Mouse (Mus musculus) embryonic fibroblast, embryonic 13.5 days (primary cell): Measurements from ENCODE around the gene Grk2. TPM values are rescaled to one million over a fixed set of nuclear protein-coding genes. Genes with fewer than 3 reads are reported as not detected.
"Not testable (repeated sequence)": the region's sequence is repeated elsewhere in the genome, so short reads cannot be mapped to it uniquely, and the experiment has no call there.

Source experiments
- H3K27ac ChIP-seq: 2 replicates; pipeline ENCODE4 v1.5.1; 2012; ENCODE audit warnings: low read length, control low read depth, inconsistent platforms; ENCODE audit not compliant: insufficient read depth
- H3K4me1 ChIP-seq: 2 replicates; pipeline ENCODE4 v1.6.1; 2011; ENCODE audit warnings: low read length; ENCODE audit not compliant: control insufficient read depth, insufficient read depth
- H3K4me3 ChIP-seq: 2 replicates; pipeline ENCODE4 v1.5.1; 2011; ENCODE audit warnings: mild to moderate bottlenecking, control low read depth, low read length; ENCODE audit not compliant: insufficient read depth
- CTCF ChIP-seq: IDR thresholded peaks from 2 replicates; pipeline ENCODE4 v1.5.1; 2011; ENCODE audit warnings: mild to moderate bottlenecking, control low read depth, low read length, moderate library complexity, borderline replicate concordance; ENCODE audit not compliant: insufficient read depth
- POLR2A ChIP-seq: IDR thresholded peaks from 2 replicates; pipeline ENCODE4 v1.6.1; 2011; ENCODE audit warnings: low read depth, mild to moderate bottlenecking, control low read depth, low read length, moderate library complexity
- polyA plus RNA-seq: library from polyadenylated mRNA; stranded (reverse); fragments of >200 nt; gene quantifications from 2 replicates; pipeline ENCODE4 v1.2.4, GENCODE M21; 2011; ENCODE audit warnings: low read depth; ENCODE audit not compliant: missing spikeins, insufficient read length

Gene Grk2
- polyA plus RNA-seq, 1 experiment: 41.6 TPM

DNA sequence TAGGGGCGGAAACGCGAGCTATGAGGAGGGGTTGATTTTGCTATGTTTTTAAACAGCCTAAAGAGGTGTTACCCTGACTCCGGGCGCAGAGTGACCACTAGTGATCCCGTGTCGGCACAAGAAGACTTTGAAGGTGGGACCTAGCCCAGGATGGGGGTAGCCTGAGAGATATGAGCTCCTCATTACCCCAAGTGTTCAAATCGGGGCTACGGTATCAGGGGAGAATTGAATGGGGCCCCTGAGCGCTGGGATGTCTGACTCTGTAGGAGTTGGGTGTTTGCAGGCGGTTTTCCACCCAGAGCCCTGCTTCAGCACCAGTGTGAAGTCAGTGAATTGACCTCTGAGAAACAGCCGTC lies 48.1 kb downstream of the Grk2 start:
- no peaks in the 10 kb centered on the region; the same call in 1 of the 2 replicates for H3K4me1 ChIP-seq
- H3K27ac ChIP-seq: no peak overlapping the region
- H3K4me3 ChIP-seq: peak overlapping the region; percentile 10; the same call in 1 of the 2 replicates
- no peak; the same call in 1 of the 2 replicates for TF ChIP-seq POLR2A
- TF ChIP-seq CTCF: no peak

DNA sequence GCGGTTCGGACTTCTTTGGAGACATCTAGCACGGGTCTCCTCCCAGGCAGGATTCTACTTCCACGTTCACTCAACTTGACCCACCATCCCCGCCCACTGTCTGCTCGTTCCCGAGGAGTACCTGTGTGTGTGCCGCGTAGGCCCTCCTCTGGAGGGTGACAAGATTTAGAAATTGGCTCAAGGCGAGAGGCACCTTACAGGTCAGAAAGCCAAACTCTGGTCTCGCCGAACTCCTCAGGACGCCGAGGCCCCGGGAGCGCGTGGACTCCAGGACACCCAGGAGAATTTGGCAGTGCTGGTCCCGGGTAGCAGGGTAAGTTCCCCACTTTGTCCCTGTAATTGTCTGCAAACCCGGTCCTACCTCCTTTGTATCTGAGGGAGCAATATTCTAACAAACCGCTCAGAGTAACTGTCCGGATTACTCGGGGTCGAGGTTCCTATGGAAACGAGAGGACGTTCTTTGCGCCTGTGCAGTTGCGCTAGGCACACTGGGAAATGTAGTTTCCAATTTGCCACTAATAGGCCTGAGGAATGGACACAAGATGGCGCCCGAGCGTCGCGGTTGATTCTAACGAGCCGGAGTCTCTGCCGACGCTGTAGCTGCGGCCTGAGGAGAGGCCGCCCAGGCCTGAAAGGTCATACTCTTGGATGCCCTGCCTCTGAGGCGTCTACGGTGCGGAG lies 48.7 kb downstream of the Grk2 start:
- TF ChIP-seq CTCF (peak; percentile 72), POLR2A (peak; percentile 67)
- H3K4me1 ChIP-seq: no peaks in the 10 kb centered on the region; the same call in 1 of the 2 replicates
- H3K27ac ChIP-seq: no peak overlapping the region
- H3K4me3 ChIP-seq: peak overlapping the region; percentile 70

DNA sequence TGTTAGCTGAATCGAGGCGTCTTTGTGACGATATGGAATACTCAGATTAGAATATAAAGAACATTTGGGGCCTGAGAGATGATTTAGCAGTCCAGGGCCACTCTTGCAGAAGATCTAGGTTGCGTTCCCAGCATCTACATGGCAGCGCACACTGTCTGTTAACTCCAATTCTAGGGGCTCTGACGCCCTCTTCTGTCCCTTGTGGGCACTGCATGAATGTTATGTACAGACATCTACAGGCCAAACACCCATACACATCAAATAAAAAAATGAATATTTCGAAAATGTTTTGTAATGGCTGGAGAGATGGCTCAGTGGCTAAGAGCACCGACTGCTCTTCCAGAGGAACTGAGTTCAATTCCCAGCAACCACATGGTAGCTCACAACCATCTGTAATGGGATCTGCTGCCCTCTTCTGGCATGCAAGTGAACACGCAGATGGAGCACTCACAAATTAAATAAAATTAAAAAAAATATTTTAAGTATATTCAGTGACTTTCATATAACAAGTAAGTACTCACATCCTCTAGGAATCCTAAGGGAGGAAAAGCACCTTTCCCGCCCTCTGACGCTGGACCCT lies 50.3 kb downstream of the Grk2 start:
- Histone ChIP-seq H3K4me1 (no peaks in the 10 kb centered on the region; the same call in 1 of the 2 replicates), H3K27ac (no peak overlapping the region), H3K4me3 (no peak overlapping the region)
- TF ChIP-seq CTCF: no peak
- no peak for TF ChIP-seq POLR2A

DNA sequence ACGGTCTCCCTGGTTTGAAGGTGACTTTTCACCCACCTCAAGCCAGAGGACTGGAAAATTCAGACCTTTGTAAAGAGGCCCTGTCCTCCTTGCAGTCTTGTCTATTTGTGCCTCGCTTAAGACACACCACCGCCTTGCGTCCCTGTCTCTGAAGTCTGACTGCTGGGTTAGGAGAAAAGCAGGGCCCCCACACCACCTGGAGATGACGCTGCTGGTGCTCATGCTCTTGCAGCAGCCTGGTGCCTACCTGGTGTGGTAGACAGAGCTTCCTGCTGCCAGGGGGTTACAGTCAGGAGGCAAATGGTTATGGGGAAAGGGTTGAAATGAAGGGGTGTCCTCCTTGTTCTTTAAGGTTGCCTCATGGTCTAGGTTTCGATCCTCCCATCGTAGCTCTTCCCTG lies 51.8 kb downstream of the Grk2 start:
- no peak overlapping the region for H3K27ac ChIP-seq
- no peak for TF ChIP-seq CTCF
- TF ChIP-seq POLR2A: no peak
- no peak overlapping the region for H3K4me3 ChIP-seq
- no peaks in the 10 kb centered on the region; the same call in 1 of the 2 replicates for H3K4me1 ChIP-seq

DNA sequence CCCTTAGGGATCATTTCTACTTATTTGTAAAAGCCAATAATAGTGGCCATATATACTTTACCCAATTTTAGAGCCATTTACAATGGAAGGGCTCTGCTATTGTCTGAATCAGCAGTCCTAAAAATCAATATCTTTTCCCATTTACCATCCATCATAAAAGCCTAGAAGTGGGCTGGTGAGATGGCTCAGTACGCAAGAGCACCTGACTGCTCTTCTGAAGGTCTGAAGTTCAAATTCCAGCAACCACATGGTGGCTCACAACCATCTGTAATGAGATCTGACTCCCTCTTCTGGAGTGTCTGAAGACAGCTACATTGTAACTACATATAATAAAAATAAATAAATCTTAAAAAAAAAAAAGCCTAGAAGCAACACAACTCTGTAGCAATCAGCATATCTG lies 57.3 kb downstream of the Grk2 start:
- H3K4me3 ChIP-seq, H3K27ac ChIP-seq, H3K4me1 ChIP-seq: not testable (repeated sequence)

DNA sequence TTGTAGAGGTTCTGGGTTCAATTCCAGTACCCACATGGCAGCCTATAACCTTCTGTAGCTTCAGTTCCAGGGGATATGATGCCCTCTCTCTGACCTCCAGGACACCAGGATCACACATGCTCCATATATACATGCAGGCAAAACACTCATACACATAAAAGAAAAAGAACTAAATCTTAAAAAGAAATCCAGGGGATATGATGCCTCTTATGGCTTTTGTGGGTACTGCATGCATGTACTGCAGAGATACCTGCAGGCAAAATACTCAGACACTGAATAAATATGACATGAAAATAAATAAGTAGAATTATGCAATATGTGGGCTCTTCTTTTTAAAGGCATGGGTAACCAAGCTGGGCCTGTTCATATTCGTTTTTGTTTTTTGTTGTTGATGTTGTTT lies 59.0 kb downstream of the Grk2 start:
- Histone ChIP-seq H3K27ac (no peak overlapping the region), H3K4me3 (no peak overlapping the region), H3K4me1 (peaks cover 2% of the 10 kb centered on the region; the same call in 1 of the 2 replicates)
- no peak for TF ChIP-seq POLR2A

DNA sequence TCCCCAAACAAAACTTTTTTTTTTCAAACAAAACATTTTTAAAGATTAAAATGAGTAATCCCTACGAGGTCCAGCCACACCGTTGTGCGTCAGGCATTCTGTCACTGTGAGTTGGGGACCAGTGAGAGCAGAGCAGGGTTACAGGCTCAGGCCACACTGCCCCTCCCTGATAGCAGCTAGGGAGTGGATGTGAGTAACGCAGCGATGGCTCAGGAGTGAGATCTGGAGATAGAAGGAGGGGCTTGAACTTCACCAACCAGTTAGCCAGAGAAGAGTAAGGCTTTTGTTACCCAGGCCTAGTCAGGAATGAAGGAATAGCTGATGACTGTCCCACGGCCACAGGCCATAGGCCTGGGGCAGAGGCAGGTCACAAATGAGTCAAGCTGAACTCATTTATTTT lies 61.2 kb downstream of the Grk2 start:
- no peak overlapping the region for H3K4me3 ChIP-seq
- H3K27ac ChIP-seq: no peak overlapping the region
- peaks cover 5% of the 10 kb centered on the region for H3K4me1 ChIP-seq
- no peak for TF ChIP-seq POLR2A
- TF ChIP-seq CTCF: no peak

DNA sequence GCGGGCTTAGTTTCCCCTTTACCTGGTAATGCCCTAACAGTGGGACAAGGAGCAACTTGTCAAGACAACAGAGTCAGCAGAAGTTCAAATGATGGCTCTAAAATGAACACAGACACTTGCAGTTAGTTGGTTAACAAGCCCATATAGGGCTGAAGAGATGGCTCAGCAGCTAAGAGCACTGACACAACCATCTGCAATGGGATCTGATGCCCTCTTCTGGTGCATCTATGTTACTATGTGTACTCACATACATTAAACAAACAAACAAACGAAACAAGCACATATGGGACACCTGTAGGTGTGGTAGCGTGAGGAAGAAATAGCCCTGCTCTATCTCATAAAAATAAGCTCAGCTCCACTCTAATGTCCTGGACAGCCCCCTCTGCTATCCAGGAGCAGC lies 63.6 kb downstream of the Grk2 start:
- no peak overlapping the region for H3K27ac ChIP-seq
- peaks cover 5% of the 10 kb centered on the region for H3K4me1 ChIP-seq
- no peak overlapping the region for H3K4me3 ChIP-seq
- TF ChIP-seq POLR2A (no peak), CTCF (no peak)

DNA sequence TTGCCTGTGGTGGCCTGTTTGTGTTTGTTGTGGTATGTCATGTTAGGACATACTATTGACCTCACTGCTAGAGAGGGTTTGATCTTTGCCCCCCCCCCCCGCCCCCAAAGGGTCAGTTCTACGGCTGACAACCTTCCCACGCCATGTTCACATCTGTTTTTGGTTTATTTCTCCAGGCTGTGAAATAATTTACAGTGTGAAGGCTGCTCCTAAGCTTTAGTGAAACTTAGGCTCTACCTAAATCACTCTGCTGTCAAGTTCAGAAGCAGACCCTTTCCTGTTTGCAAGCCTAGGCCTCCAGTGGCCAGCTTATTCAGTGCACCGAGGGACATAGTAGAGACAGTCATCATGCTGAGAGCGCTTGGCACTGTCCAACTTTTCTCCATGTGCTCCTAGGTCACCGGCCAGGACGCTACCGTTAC lies 65.8 kb downstream of the Grk2 start:
- TF ChIP-seq POLR2A (no peak), CTCF (no peak)
- Histone ChIP-seq H3K4me1 (peaks cover 3% of the 10 kb centered on the region; the same call in 1 of the 2 replicates), H3K27ac (no peak overlapping the region), H3K4me3 (no peak overlapping the region)

Other genes with a start within 250 kb of the Grk2 start
- not detected in 2 replicates for gene Gstp3, start 246.7 kb downstream of the Grk2 start, polyA plus RNA-seq
- not detected in 2 replicates for gene Cabp2, start 224.6 kb downstream of the Grk2 start, polyA plus RNA-seq
- gene Cdk2ap2, start 209.0 kb downstream of the Grk2 start, polyA plus RNA-seq: 25.1 and 32.1 TPM in 2 replicates
- gene Pitpnm1, start 206.2 kb downstream of the Grk2 start, polyA plus RNA-seq: 14.5 and 19.5 TPM in 2 replicates
- 63.9 and 72.7 TPM in 2 replicates for gene Aip, start 180.4 kb downstream of the Grk2 start, polyA plus RNA-seq
- not detected in 2 replicates for gene Gpr152, start 166.4 kb downstream of the Grk2 start, polyA plus RNA-seq
- gene Cabp4, start 162.2 kb downstream of the Grk2 start, polyA plus RNA-seq: not detected in 2 replicates
- 143 and 179 TPM in 2 replicates for gene Coro1b, start 157.6 kb downstream of the Grk2 start, polyA plus RNA-seq
- 0.50 TPM in 1 of 2 replicates, not detected in the other for gene Ptprcap, start 152.6 kb downstream of the Grk2 start, polyA plus RNA-seq
- 18.7 and 35.9 TPM in 2 replicates for gene Rps6kb2, start 142.9 kb downstream of the Grk2 start, polyA plus RNA-seq
- gene Carns1, start 130.7 kb downstream of the Grk2 start, polyA plus RNA-seq: 3.3 and 4.4 TPM in 2 replicates
- gene Tbc1d10c, start 114.9 kb downstream of the Grk2 start, polyA plus RNA-seq: 0.25 and 0.42 TPM in 2 replicates
- 327 and 340 TPM in 2 replicates for gene Ppp1ca, start 114.2 kb downstream of the Grk2 start, polyA plus RNA-seq
- 25.5 and 32.3 TPM in 2 replicates for gene Rad9a, start 104.6 kb downstream of the Grk2 start, polyA plus RNA-seq
- 15.2 and 16.8 TPM in 2 replicates for gene Clcf1, start 92.0 kb downstream of the Grk2 start, polyA plus RNA-seq
- gene AC109138.7, start 91.9 kb downstream of the Grk2 start, polyA plus RNA-seq: not detected in 2 replicates
- 55.2 and 55.8 TPM in 2 replicates for gene Pold4, start 74.3 kb downstream of the Grk2 start, polyA plus RNA-seq
- gene Ssh3, start 37.0 kb downstream of the Grk2 start, polyA plus RNA-seq: 14.0 and 22.5 TPM in 2 replicates
- 5.7 and 7.3 TPM in 2 replicates for gene Ankrd13d, start 23.1 kb downstream of the Grk2 start, polyA plus RNA-seq
- gene Kdm2a, start 92.1 kb upstream of the Grk2 start, polyA plus RNA-seq: 78.1 and 90.4 TPM in 2 replicates
- 24.1 and 29.2 TPM in 2 replicates for gene Rhod, start 133.2 kb upstream of the Grk2 start, polyA plus RNA-seq
- gene Syt12, start 171.2 kb upstream of the Grk2 start, polyA plus RNA-seq: 1.4 and 1.9 TPM in 2 replicates
- gene 2010003K11Rik, start 192.4 kb upstream of the Grk2 start, polyA plus RNA-seq: not detected in 2 replicates
- 16.4 and 17.3 TPM in 2 replicates for gene Pcx, start 204.2 kb upstream of the Grk2 start, polyA plus RNA-seq